Mouse (Mus musculus) G1E (cell line): Measurements from ENCODE around the gene Rap1gds1.

Experiments used
- CTCF ChIP-seq: IDR thresholded peaks from 2 replicates; pipeline ENCODE4 v1.5.1; 2012; ENCODE audit warnings: low read depth, low read length, inconsistent platforms, mixed read lengths
- GATA1 ChIP-seq: IDR thresholded peaks from 2 replicates; pipeline ENCODE4 v1.6.1; 2012; ENCODE audit warnings: borderline replicate concordance, low read length, inconsistent platforms, mixed read lengths
- POLR2AphosphoS5 ChIP-seq: IDR thresholded peaks from 2 replicates; pipeline ENCODE4 v1.6.1; 2012; ENCODE audit warnings: low read depth, low read length, inconsistent platforms; ENCODE audit not compliant: insufficient replicate concordance
- TAL1 ChIP-seq: conservative IDR thresholded peaks from 2 replicates; pipeline ENCODE4 v1.6.1; 2012; ENCODE audit warnings: low read depth, low read length, inconsistent platforms, mixed read lengths

GRCm38 (mm10) chr3:139099284-139099683 is 24.3 kb upstream of the Rap1gds1 start:
- TF ChIP-seq POLR2AphosphoS5, result no peak
- TF ChIP-seq CTCF, result no peak
- TF ChIP-seq TAL1, result no peak
- TF ChIP-seq GATA1, result no peak
